Mouse (Mus musculus): ENCODE measurements around the gene Ptprc.

DNA sequence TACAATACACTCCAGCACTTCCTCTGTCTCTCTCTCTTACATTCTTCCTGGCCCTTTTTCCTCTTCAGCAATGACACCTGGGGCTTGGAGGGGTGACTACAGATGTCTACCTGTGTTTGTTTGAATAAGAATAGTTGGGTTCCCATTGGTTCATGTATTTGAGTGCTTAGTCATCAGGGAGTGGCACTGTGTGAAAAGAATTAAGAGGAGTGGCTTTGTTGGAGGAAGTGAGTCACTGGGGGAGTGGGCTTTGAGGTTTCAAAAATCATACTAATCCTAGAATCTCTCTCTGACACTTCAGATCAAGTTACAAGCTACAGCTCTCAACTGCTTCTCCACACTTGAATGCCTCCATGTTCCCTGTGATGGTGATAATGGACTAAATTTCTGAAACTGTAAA, 4.6 kb upstream of the Ptprc start:
- TF ChIP-seq CTCF (IDR thresholded peaks at IDR 0.05 in 2 of 3, conservative IDR thresholded peaks at IDR 0.05 in 1 of 3; ENCODE audit: control insufficient read depth in 1 of 3, insufficient read depth in 1 of 3, low read depth in 2 of 3, low read length in 3 of 3, poor library complexity in 1 of 3, severe bottlenecking in 1 of 3) = no peak
- TF ChIP-seq EP300 (IDR thresholded peaks at IDR 0.05; ENCODE audit: low read depth in 1 of 2, low read length in 2 of 2) = no peak
- TF ChIP-seq E2F4 (IDR thresholded peaks at IDR 0.05; ENCODE audit: borderline replicate concordance, low read depth, low read length) = no peak
- TF ChIP-seq TCF12 (IDR thresholded peaks at IDR 0.05; ENCODE audit: low read depth, low read length) = no peak
- no peak for TF ChIP-seq ELF1 (IDR thresholded peaks at IDR 0.05; ENCODE audit: low read depth, low read length)
- TF ChIP-seq SMC3 (IDR thresholded peaks at IDR 0.05; ENCODE audit: low read depth, low read length) = no peak
- no peak for TF ChIP-seq POLR2A (IDR thresholded peaks at IDR 0.05; ENCODE audit: control insufficient read depth in 1 of 2, insufficient read depth in 1 of 2, low read depth in 1 of 2, low read length in 2 of 2, poor library complexity in 1 of 2)
- TF ChIP-seq USF1 (IDR thresholded peaks at IDR 0.05; ENCODE audit: low read depth, low read length) = no peak
- TF ChIP-seq ZKSCAN1 (IDR thresholded peaks at IDR 0.05; ENCODE audit: low read depth, low read length) = no peak
- TF ChIP-seq ZC3H11A (IDR thresholded peaks at IDR 0.05; ENCODE audit: low read depth, low read length) = no peak
- TF ChIP-seq TAL1 (IDR thresholded peaks at IDR 0.05; ENCODE audit: low read length) = no peak
- no peak for TF ChIP-seq RCOR1 (IDR thresholded peaks at IDR 0.05; ENCODE audit: low read depth, low read length)

All from MEL (cell line).